Mouse (Mus musculus): Measurements from ENCODE around the gene Phrf1. TPM values are rescaled to one million over a fixed set of nuclear protein-coding genes. Genes with fewer than 3 reads are reported as not detected.

Gene Phrf1
- polyA plus RNA-seq (2016; fragmentation: Nextera tagmentation; extraction: Ambion mirVana): 114 and 125 TPM in 2 replicates

DNA sequence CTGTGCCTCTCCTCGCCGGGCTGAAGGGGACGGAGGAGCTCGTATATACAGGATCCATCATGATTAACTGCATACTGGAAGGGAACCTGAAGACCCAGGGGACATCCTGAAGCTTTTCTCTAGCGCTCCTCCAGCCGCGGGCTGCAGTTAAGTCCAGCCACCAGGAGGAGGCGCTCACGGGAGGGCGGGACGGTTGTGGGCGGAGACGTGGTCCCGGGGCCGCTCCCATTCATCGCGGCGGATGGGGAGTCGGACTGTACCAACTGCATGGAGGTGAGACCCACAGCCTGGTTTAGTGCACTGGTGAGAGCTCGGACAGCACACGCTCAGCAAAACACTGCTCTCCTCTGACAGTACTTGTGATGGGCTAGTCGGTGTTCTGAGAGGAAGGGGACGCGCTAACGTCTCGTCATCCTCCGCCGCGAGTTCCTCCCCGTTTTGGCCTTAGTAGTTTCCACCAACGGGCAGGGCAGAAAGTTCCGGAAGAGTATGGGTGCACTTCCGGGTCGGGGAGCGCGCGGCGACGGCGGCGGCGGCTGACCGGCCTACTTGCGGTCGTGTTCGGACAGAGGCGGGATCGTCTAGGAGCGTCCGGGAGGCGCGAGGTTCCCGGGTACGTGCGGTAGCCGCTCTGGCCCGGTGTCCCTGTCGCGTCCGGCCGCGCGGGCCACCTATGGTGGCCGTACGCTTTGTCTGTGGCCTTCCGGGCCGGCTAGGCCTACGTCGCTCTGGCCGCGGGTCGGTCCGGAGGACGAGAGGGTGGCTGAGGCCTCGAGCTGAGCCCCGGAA lies at the start of gene Phrf1:
Phrf1 (plus strand) TSS at position 506 of the 789 bp plus-strand sequence.
- WGBS: under 1% methylated on average over 76 of the region's 76 CpGs
- H3K9me3 ChIP-seq (replicated peaks): no peaks in the 10 kb centered on the region

DNA sequence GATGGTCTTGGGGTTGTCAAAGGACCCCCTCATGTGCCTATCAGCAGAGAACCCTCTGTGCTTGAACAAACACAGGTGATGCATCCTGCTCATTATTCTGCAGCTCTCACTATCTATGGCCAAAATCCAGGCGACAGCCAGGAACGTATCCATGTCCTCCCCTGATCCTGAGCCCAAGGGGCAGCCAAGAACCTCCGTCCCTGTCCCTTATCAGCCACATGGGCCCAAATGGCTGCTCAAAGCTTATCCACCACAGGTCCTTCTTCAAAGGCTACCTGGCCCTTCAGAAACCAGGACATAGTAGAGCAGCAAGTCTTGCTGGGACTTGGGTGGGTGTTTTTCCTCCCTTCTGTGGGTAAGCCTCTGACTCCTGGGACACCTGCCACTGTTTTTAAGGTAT lies 40.4 kb upstream of the Phrf1 start:
- peaks cover 41% of the 10 kb centered on the region for H3K36me3 ChIP-seq
- H3K4me1 ChIP-seq: peaks cover 17% of the 10 kb centered on the region
- DNase-seq (ENCODE audit: low spot score): no peak
- H3K27me3 ChIP-seq (ENCODE audit: low read depth, poor library complexity, severe bottlenecking): no peaks in the 10 kb centered on the region
- H3K27ac ChIP-seq (replicated peaks): no peak overlapping the region
- no peaks in the 10 kb centered on the region for H3K9me3 ChIP-seq (replicated peaks)
- H3K4me3 ChIP-seq: no peak overlapping the region
- WGBS: 85% methylated on average over 3 of the region's 3 CpGs

More for the DNA sequence above, at the start of gene Phrf1:
- peak; percentile 94 for DNase-seq (ENCODE audit: low spot score)
- peaks cover 29% of the 10 kb centered on the region for H3K4me1 ChIP-seq
- peaks cover 34% of the 10 kb centered on the region for H3K36me3 ChIP-seq
- peak within 1 kb of the TSS; percentile 96 for H3K4me3 ChIP-seq
- H3K27me3 ChIP-seq (ENCODE audit: low read depth, poor library complexity, severe bottlenecking): no peaks in the 10 kb centered on the region
- peak within 1 kb of the TSS; percentile 99 for H3K27ac ChIP-seq (replicated peaks)

DNA sequence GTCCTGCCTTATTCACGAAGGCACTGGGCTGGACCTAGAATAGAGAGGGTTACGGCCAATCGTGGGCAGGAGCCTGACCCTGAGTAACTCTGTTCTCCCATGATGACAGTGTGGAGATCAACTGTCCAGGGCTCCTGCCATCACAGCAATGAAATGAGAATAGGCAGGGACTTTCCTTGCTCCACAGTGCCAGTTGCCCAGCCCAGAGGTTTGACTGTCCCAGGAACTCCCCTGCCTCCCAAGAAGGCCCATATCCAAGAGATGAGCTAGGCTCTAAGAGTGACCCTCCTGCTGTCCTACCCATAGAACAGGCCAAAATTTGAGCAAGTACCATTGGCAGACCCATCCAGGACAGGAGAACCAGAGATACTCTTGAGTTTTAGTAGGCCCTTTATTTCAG lies 39.9 kb upstream of the Phrf1 start:
- Histone ChIP-seq H3K4me3 (no peak overlapping the region), H3K36me3 (peaks cover 41% of the 10 kb centered on the region), H3K9me3 (replicated peaks) (no peaks in the 10 kb centered on the region), H3K27ac (replicated peaks) (no peak overlapping the region), H3K4me1 (peaks cover 20% of the 10 kb centered on the region), H3K27me3 (ENCODE audit: low read depth, poor library complexity, severe bottlenecking) (no peaks in the 10 kb centered on the region)
- 96% methylated on average over 3 of the region's 3 CpGs for WGBS
- DNase-seq (ENCODE audit: low spot score): no peak

DNA sequence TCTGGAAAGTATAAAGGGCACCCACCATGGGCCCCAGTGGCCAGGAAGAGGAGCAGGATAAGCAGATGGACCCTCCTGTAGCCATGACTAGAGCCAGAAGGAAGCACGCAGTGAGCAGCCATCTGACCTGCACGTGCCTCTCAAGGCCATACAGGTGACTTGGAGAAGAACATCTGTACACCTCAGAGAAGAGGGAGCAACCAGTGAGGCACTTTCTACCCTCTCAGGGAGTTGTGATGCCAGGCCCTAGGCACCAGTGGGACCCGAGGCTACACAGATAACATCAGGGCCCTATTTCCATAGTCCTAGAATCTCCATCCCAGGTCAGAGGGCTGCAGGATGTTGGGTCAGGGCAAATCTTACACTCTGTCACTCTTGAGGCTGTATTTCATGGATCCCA lies 38.4 kb upstream of the Phrf1 start:
- Histone ChIP-seq H3K4me1 (peaks cover 31% of the 10 kb centered on the region), H3K36me3 (peaks cover 41% of the 10 kb centered on the region), H3K4me3 (no peak overlapping the region), H3K27ac (replicated peaks) (no peak overlapping the region), H3K27me3 (ENCODE audit: low read depth, poor library complexity, severe bottlenecking) (no peaks in the 10 kb centered on the region), H3K9me3 (replicated peaks) (no peaks in the 10 kb centered on the region)
- DNase-seq (ENCODE audit: low spot score): no peak
- 91% methylated on average over 3 of the region's 3 CpGs for WGBS

DNA sequence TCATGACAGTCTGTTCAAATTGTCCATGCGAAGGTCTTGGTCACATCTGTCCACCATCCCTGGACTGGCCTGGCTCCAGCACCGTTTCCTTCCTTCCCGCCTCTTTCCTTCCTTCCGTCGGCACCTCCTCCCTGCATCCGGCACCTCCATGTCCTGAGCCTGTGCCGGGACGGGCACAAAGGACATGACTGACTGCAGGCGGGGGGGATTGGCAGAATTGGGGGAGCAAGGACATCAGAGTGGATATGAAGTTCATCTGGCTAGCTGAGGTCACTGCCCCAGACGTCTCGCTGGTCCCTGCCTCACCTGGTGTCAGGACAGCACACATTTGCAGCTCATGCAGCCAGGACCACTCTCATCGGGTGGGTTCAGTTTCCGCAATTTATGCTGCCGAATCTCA lies 37.5 kb upstream of the Phrf1 start:
- Histone ChIP-seq H3K27ac (replicated peaks) (no peak overlapping the region), H3K9me3 (replicated peaks) (no peaks in the 10 kb centered on the region), H3K4me3 (no peak overlapping the region), H3K4me1 (peaks cover 39% of the 10 kb centered on the region), H3K36me3 (peaks cover 41% of the 10 kb centered on the region), H3K27me3 (ENCODE audit: low read depth, poor library complexity, severe bottlenecking) (no peaks in the 10 kb centered on the region)
- WGBS: 93% methylated on average over 14 of the region's 14 CpGs
- no peak for DNase-seq (ENCODE audit: low spot score)

DNA sequence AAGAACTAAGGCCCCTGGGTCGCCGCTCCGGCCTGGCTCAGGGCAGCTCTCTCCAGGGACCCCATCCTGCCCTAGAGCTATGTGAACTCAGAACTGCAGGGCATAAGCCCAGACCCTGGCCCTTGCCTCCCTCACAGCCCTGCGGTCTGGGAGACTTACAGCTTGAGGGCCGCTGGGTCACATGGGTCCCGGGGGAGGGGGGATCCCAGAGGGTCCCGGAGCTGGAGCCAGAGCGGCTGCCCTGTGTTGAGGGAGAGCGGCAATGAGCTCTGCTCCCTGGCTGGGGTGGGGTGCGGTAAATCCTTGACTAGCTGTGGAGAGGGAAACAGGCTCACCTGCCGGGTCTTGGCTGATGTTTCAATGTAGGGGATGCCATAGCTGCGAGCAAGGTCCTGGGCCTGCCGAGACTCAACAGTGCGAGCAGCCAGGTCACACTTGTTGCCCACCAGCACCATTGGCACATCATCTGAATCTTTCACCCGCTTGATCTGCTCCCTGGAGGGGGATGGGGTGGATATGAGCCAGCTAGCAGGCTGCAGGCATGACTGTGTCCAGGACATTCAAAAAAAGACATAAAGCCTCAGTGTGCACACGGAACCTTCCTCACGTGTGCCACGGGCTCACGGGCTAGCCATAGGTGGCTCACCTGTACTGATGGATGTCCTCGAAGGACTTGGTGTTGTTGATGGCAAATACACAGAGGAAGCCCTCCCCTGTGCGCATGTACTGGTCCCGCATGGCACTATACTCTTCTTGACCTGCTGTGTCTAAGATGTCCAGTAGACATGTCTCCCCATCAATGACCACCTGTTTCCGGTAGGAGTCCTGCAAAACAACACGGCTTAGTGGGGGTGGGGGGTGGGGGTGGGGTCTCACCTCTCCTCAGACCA lies 36.5 kb upstream of the Phrf1 start:
- Histone ChIP-seq H3K27me3 (ENCODE audit: low read depth, poor library complexity, severe bottlenecking) (no peaks in the 10 kb centered on the region), H3K4me1 (peaks cover 42% of the 10 kb centered on the region), H3K9me3 (replicated peaks) (no peaks in the 10 kb centered on the region), H3K4me3 (peak overlapping the region; percentile 87), H3K27ac (replicated peaks) (0 out of 2 replicates have a peak overlapping the region, but pooled peaks have one; percentile 15), H3K36me3 (peaks cover 41% of the 10 kb centered on the region)
- 92% methylated on average over 24 of the region's 24 CpGs for WGBS
- DNase-seq (ENCODE audit: low spot score): no peak

DNA sequence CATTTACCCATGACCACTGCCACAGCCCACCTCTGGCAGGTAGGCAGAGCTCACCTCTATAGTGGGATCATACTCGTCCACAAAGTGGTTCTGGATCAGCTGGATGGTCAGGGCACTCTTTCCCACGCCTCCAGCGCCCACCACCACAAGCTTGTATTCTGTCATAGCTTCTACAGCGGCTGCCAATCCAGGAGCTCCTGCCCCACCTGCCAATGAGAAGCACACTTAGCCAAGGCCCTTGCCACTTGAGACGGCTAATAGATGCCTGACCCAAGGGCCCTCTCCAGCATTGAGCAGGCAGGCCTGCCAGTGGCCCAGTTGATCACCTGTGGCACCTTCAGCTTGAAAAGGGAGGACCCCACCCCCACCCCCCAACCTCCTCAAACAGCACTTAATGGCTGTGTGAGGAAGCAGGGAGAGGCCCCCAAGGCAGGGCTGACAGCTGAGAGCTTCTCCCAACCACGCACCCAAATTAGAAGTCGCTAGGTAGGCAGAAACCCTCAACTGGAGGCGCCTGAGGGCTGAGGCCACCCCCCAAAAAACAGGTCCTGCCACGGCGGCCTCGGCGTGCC lies 35.7 kb upstream of the Phrf1 start:
- no peaks in the 10 kb centered on the region for H3K27me3 ChIP-seq (ENCODE audit: low read depth, poor library complexity, severe bottlenecking)
- H3K4me3 ChIP-seq: peak overlapping the region; percentile 87
- H3K36me3 ChIP-seq: peaks cover 49% of the 10 kb centered on the region
- H3K9me3 ChIP-seq (replicated peaks): no peaks in the 10 kb centered on the region
- WGBS: 31% methylated on average over 12 of the region's 12 CpGs
- H3K27ac ChIP-seq (replicated peaks): peak overlapping the region; percentile 94
- H3K4me1 ChIP-seq: peaks cover 42% of the 10 kb centered on the region
- DNase-seq (ENCODE audit: low spot score): no peak

DNA sequence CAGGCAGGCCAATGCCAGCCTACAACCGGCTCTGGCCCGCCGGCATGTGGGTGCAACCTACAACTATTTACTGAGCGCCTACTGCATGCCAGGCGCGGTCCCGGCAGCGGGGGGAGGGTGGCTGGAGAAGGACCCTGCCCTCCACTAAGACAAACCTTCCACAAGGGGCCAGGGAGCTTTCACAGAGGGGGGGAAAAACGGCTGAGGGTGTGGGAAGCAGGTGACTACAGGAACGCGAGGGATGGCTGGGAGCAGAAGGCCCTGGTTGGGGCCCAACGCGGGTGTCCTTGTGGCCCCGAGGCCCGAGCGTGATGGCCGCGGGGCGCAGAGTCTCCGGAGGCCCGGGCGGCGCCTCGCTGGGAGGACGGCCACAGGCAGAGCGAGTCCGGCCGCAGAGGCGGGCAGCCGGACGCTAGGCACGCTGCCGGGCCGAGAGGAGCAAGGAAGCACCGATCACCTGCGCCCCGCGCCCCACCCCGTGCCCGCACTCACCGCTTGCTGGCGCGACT lies 35.2 kb upstream of the Phrf1 start:
- no peaks in the 10 kb centered on the region for H3K9me3 ChIP-seq (replicated peaks)
- H3K4me3 ChIP-seq: peak overlapping the region; percentile 87
- peak overlapping the region; percentile 94 for H3K27ac ChIP-seq (replicated peaks)
- peaks cover 42% of the 10 kb centered on the region for H3K4me1 ChIP-seq
- under 1% methylated on average over 43 of the region's 43 CpGs for WGBS
- peaks cover 49% of the 10 kb centered on the region for H3K36me3 ChIP-seq
- no peaks in the 10 kb centered on the region for H3K27me3 ChIP-seq (ENCODE audit: low read depth, poor library complexity, severe bottlenecking)
- DNase-seq (ENCODE audit: low spot score): no peak

DNA sequence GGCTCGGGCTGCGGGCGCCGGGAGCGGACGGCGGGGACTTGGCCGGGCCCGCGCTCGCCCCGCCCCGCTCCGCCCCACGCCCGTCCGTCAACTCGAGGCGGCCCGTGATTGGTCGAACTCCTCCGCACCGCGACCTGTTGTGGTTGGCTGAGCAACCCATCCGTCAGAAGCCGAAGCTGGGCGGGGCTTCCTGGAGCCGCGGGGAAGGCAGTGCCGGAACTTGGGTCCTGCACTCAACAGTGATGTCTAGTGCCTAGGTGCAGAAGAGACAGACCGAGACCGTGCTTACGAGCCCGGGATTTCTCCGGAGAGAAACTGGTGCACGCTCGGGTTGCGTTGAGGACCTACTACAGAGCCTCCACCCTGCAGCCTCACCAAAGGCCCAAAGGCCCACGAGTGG lies 34.6 kb upstream of the Phrf1 start, which contains the start of the genes Hras and Lrrc56:
Hras (minus strand) TSS at position 58 of the 400 bp plus-strand sequence.
Lrrc56 (plus strand) TSS at position 210 of the 400 bp plus-strand sequence.
- peak within 1 kb of the TSS; percentile 94 for H3K27ac ChIP-seq (replicated peaks)
- H3K36me3 ChIP-seq: peaks cover 44% of the 10 kb centered on the region
- H3K4me3 ChIP-seq: peak within 1 kb of the TSS; percentile 87
- peak; percentile 98 for DNase-seq (ENCODE audit: low spot score)
- no peaks in the 10 kb centered on the region for H3K27me3 ChIP-seq (ENCODE audit: low read depth, poor library complexity, severe bottlenecking)
- under 1% methylated on average over 39 of the region's 39 CpGs for WGBS
- no peaks in the 10 kb centered on the region for H3K9me3 ChIP-seq (replicated peaks)
- H3K4me1 ChIP-seq: peaks cover 42% of the 10 kb centered on the region

DNA sequence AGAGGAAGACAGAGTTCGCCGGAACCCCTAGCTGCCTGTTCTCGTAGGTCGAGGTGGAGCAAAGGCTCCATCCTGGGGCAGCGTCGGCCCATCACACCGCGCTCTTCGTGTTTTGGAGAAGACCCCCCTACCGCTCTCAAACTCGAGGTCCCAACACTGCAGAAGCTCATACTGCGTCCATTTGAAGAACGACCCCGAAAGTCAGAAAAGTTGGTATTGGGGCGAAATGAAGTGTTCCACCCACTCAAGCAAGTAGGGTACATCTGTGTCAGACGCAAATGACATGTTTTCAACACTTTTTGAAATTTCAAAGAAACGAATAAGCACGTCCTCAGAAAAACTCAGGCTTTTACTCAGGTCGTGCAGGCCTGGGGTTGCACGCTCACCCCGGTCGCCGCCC lies 34.2 kb upstream of the Phrf1 start:
- H3K4me1 ChIP-seq: peaks cover 42% of the 10 kb centered on the region
- H3K9me3 ChIP-seq (replicated peaks): no peaks in the 10 kb centered on the region
- peaks cover 39% of the 10 kb centered on the region for H3K36me3 ChIP-seq
- under 1% methylated on average over 23 of the region's 23 CpGs for WGBS
- H3K4me3 ChIP-seq: peak overlapping the region; percentile 87
- DNase-seq (ENCODE audit: low spot score): no peak
- H3K27me3 ChIP-seq (ENCODE audit: low read depth, poor library complexity, severe bottlenecking): no peaks in the 10 kb centered on the region
- peak overlapping the region; percentile 94 for H3K27ac ChIP-seq (replicated peaks)

DNA sequence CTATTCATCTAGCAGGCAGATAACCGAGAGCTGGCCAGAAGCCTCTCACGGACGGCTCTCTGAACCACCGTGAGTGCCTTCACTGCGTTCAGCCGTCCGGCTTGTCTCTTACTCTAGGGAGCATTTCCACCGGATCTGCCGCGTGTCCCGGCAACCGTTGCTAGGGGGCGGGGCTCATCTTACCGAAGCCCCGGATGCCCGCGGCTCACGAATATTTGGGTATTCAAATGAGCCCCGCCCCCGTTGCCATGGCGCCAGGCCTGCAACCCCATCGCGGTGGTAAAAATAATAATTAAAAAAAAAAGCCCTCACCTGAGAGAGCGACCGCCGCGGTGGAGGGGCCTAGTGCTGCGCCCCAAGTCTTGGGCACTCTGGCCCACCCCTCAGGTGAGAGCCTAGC lies 33.8 kb upstream of the Phrf1 start:
- H3K27ac ChIP-seq (replicated peaks): peak overlapping the region; percentile 94
- H3K4me3 ChIP-seq: peak overlapping the region; percentile 87
- H3K4me1 ChIP-seq: peaks cover 42% of the 10 kb centered on the region
- no peaks in the 10 kb centered on the region for H3K27me3 ChIP-seq (ENCODE audit: low read depth, poor library complexity, severe bottlenecking)
- peak; percentile 97 for DNase-seq (ENCODE audit: low spot score)
- 1% methylated on average over 28 of the region's 28 CpGs for WGBS
- no peaks in the 10 kb centered on the region for H3K9me3 ChIP-seq (replicated peaks)
- H3K36me3 ChIP-seq: peaks cover 37% of the 10 kb centered on the region

DNA sequence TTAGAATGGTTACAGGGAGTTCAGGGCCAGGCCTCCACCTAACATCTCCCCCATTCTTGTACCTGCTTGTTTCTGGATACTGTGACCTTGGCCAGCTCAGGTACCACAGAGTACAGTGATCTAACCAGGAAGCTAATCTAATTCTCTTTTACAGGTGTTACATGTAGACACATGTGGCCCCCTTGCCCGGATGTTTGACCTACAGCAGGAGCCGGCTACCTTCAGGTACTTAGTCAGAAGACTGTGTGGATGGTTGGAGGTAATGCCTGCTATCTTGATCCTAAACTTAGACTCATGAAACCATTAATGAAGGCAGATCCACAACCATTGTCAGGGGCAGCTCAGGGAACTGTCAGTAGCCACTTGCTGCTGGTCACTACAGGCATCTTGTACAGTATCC lies 32.8 kb upstream of the Phrf1 start:
- no peaks in the 10 kb centered on the region for H3K9me3 ChIP-seq (replicated peaks)
- DNase-seq (ENCODE audit: low spot score): no peak
- peaks cover 29% of the 10 kb centered on the region for H3K36me3 ChIP-seq
- WGBS: 94% methylated on average over 2 of the region's 2 CpGs
- H3K27ac ChIP-seq (replicated peaks): no peak overlapping the region; the same call in 1 of the 2 replicates
- H3K4me3 ChIP-seq: peak overlapping the region; percentile 87
- peaks cover 42% of the 10 kb centered on the region for H3K4me1 ChIP-seq
- H3K27me3 ChIP-seq (ENCODE audit: low read depth, poor library complexity, severe bottlenecking): no peaks in the 10 kb centered on the region
